Mouse (Mus musculus): ENCODE measurements around the gene Celf2. TPM values are rescaled to one million over a fixed set of nuclear protein-coding genes. Genes with fewer than 3 reads are reported as not detected.

Celf2 gene
- polyA plus RNA-seq, 1 experiment: 35.9 TPM

- TF ChIP-seq CTCF (IDR thresholded peaks at IDR 0.05; ENCODE audit: control insufficient read depth, insufficient read depth, low read length) (no peak), POLR2A (IDR thresholded peaks at IDR 0.05; ENCODE audit: borderline replicate concordance, control insufficient read depth, low read depth, low read length) (no peak)
- WGBS: 82% methylated on average over 6 of the region's 6 CpGs
- no peak overlapping the region for H3K27ac ChIP-seq (ENCODE audit: control insufficient read depth, insufficient read depth, low read depth, low read length, poor library complexity)
- peaks cover 3% of the 10 kb centered on the region; the same call in 1 of the 2 replicates for H3K4me1 ChIP-seq (ENCODE audit: control insufficient read depth, insufficient read depth, low read length)
- no peak overlapping the region for H3K4me3 ChIP-seq (replicated peaks; ENCODE audit: control insufficient read depth, low read depth, low read length)
These were observed 1019.3 kb downstream of the Celf2 start for GRCm38 (mm10) chr2:6490076-6490475.
